Mouse (Mus musculus) left cerebral cortex, postnatal 14 days (tissue): ENCODE data around the gene Zfp473. TPM values are rescaled to one million over a fixed set of nuclear protein-coding genes. Genes with fewer than 3 reads are reported as not detected.

Experiments
- DNase-seq, 2 experiments: peaks; one replicate each; pipeline ENCODE4 v3.0.0; 2021 to 2022; ENCODE audit warnings: low spot score in 2 of 2, mixed read lengths in 1 of 2
- intact Hi-C: fragments of 180-260 bp; cut with DNase I; formaldehyde crosslinking; loops from one replicate; pipeline ENCODE4 v1.15.1; 2025
- total RNA-seq, 2 experiments: library from RNA; stranded (reverse); gene quantifications; 2 replicates each; pipeline ENCODE4 v1.2.3; 2021

The Zfp473 gene
- total RNA-seq, 2 experiments from 2014 or later = 0.37 to 0.38 TPM

GRCm38 (mm10) chr7:44683656-44684055 lies 67.2 kb downstream of the Zfp473 start:
- DNase-seq = no peak
- intact Hi-C loops = no loop called here

Other genes starting within 250 kb of the Zfp473 start
- under 1 TPM in 1 of 2 experiments, not detected in 1; 0.30 TPM for gene Mybpc2, start 226.4 kb downstream of the Zfp473 start, total RNA-seq
- gene Spib, start 219.0 kb downstream of the Zfp473 start, total RNA-seq = under 1 TPM in 1 of 2 experiments, not detected in 1; 0.15 TPM
- gene Pold1, start 202.2 kb downstream of the Zfp473 start, total RNA-seq = 1 to 10 TPM; 4.2 to 7.0 TPM
- gene Nr1h2, start 197.1 kb downstream of the Zfp473 start, total RNA-seq = 10 to 100 TPM; 51.0 to 60.7 TPM
- gene Napsa, start 178.7 kb downstream of the Zfp473 start, total RNA-seq = not detected
- gene Kcnc3, start 160.4 kb downstream of the Zfp473 start, total RNA-seq = 10 to 100 TPM; 74.2 to 75.5 TPM
- gene Myh14, start 80.2 kb downstream of the Zfp473 start, total RNA-seq = 10 to 100 TPM in 1 of 2 experiments, 1 to 10 TPM in 1; 8.8 to 14.5 TPM
- gene Izumo2, start 42.3 kb downstream of the Zfp473 start, total RNA-seq = not detected
- gene Vrk3, start 2.6 kb downstream of the Zfp473 start, total RNA-seq = 10 to 100 TPM; 25.0 to 28.2 TPM
- 10 to 100 TPM; 33.0 to 37.1 TPM for gene Nup62, start 65.0 kb upstream of the Zfp473 start, total RNA-seq
- gene Il4i1, start 65.3 kb upstream of the Zfp473 start, total RNA-seq = 1 to 10 TPM; 2.3 to 3.1 TPM
- gene Atf5, start 65.6 kb upstream of the Zfp473 start, total RNA-seq = 10 to 100 TPM; 24.4 to 25.1 TPM
- 10 to 100 TPM; 80.8 to 81.1 TPM for gene Akt1s1, start 97.9 kb upstream of the Zfp473 start, total RNA-seq
- gene Tbc1d17, start 98.0 kb upstream of the Zfp473 start, total RNA-seq = 10 to 100 TPM; 48.3 to 58.7 TPM
- gene Pnkp, start 106.1 kb upstream of the Zfp473 start, total RNA-seq = 10 to 100 TPM; 26.1 to 28.7 TPM
- gene Ptov1, start 118.7 kb upstream of the Zfp473 start, total RNA-seq = 100 to 1,000 TPM; 263 to 271 TPM
- gene Med25, start 141.7 kb upstream of the Zfp473 start, total RNA-seq = 100 to 1,000 TPM in 1 of 2 experiments, 10 to 100 TPM in 1; 92.5 to 103 TPM
- 10 to 100 TPM; 20.4 to 22.9 TPM for gene Fuz, start 145.0 kb upstream of the Zfp473 start, total RNA-seq
- 100 to 1,000 TPM; 381 to 392 TPM for gene Ap2a1, start 178.4 kb upstream of the Zfp473 start, total RNA-seq
- 1 to 10 TPM; 2.6 to 2.8 TPM for gene Tsks, start 192.2 kb upstream of the Zfp473 start, total RNA-seq
- gene Cpt1c, start 223.8 kb upstream of the Zfp473 start, total RNA-seq = 100 to 1,000 TPM in 1 of 2 experiments, 10 to 100 TPM in 1; 97.4 to 101 TPM
- 100 to 1,000 TPM; 166 to 183 TPM for gene Prmt1, start 235.5 kb upstream of the Zfp473 start, total RNA-seq
- 10 to 100 TPM; 26.7 to 30.4 TPM for gene Irf3, start 246.6 kb upstream of the Zfp473 start, total RNA-seq
- 1 to 10 TPM; 2.7 to 3.3 TPM for gene Bcl2l12, start 247.7 kb upstream of the Zfp473 start, total RNA-seq